Mouse (Mus musculus) testis, postnatal 10 days (tissue): Measurements from ENCODE around the gene Fxn.

Experiments used
- DNase-seq: peaks from one replicate; pipeline ENCODE4 v3.0.0; 2021; ENCODE audit warnings: low spot score

Fxn gene

DNA sequence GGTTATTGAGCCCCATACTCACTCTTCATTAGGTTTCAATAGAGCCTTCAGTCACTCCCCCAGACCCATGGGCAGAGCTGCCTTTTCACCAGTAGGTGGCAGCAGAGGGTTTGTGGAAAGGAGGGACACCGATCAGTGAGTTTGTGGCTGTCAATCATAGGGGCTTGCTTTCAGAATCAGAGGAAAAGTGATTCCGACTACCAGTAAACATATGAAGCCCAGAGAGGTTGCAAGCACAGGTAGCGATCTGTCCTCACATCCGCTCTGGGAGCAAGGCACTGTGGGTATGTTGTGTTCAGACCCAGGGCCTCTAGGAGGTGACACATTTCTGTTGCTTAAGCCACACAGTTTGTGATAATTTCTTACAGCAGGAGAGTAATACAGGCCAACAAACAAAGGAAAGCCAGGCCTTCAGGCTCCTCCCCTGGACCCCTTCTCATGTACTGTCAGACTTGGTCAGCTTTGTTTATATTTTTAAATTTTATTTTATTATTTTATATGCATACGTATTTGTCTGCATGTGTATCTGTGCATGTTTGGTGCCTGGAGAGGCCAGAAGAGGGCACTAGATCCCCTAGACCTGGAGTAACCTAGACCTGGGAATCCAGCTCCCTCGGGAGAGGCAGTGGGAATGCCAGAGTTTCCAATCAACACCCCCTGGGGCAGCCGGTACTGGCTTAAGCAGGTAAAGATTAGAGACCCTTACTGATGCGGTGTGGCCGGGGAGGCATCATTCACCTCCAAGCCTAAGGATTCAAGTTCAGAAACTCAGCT is 20.8 kb upstream of the Fxn start:
- peak; percentile 80 for DNase-seq

DNA sequence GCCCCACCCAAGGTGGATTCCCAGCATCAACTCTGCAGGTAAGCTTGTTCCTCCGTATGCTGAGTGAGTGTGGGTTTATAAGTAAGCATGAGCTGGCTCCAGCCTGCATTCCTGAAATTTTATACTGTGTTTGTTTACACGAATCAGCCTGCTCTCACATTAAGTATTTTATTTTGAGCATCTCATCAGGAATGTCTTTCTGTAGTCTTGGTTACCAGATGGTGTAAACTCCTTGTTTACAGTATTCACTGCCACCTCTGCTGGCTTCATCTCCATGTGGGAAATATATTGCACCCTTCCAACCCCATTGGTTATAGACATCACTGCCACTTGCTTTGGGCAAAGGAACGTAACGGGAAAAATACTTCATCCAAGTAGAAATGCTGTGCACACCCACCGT is 13.1 kb upstream of the Fxn start:
- no peak for DNase-seq

DNA sequence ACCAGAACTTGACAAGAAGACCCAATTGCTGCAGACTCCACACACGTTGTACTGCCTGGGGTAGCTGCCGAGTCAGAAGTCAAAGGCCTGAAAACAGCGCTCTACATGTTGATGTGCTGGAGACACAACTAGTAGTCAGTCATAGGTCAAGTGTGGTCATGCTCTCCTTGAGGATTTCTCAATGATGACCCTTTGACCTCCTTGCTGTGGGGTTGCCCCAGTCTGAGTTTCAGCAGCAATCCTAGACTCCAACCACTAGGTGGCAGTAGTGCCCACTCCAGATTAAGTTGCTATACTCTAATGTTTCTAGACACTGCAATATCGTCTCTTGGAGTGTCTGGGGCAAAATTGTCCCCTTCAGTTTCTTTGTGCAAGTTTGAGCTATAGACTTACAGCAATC is 3.8 kb upstream of the Fxn start:
- DNase-seq: peak; percentile 63

DNA sequence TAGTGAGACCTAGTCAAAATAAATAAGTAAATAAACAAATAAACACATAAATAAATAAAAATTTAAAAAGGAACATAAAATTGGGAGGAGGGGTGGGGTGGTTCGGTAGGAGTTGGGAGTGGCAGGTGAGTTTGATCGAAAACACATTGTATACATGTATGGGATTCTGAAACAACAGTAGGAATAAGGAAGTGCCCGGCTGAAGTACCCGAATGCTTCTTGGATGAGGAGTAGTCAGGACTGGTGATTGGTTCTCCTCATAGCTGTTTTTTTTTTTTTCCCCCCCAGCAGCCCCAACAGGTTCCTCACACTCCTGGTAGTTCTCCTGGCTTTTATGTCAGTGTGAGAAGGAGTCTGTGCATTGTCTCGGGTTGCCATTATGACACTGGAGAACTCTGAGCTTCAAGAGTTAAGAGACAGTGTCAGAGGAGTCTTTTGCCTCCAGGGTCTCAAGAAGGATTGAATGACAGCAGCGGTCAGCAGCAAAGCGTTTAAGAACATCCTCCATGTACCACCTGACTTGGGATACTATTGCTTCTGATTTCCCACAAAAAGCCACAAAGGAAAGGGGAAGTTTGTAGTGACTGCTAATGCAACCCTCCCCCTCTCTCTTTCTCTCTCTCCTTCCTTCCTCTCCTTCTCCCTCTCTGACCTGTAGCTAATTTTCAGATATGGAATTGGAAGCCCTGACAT is 1.0 kb upstream of the Fxn start:
- no peak for DNase-seq

DNA sequence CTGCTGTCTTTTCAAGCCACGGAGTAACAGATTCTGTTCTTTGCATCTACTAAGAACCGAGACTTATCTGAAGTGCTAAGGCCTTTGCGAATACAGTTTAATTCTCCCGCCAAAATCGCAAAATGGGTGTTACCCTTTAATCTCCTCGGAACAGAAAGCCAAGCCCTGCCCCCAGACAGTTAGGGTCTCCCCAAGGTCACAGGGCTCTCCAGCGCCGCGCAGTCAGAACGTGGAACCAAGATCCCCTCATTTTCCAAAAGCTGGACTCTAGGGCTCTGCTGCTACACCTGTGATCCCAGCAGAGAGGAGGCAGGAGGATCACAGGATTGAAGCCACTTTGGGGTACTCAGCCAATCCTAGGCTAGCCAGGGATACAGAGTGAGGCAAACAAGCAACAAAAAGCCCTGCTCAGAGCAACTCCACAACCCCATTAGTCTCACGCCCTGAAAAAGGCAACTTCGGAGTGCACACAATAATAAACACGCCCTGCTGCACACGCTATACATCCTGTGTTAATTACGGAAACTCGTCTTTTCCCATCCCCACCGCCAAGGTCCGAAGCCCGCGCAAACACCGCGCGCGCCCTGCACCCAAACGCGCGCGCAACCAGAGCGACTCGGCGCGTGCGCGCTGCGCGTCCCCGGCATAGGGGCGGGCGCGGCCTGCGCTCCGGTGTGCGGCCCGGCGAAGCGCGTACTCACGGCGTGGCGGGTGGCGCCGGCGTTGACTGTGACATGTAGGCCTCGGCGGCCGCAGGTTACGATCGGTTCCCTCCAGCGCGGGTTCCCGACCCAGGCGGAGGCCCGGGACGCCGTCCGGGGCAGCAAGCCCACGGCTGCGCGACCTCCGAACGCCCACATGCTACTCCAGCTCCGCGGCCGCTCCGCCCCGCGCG is 452 bp downstream of the Fxn start:
- DNase-seq: peak; percentile 88

DNA sequence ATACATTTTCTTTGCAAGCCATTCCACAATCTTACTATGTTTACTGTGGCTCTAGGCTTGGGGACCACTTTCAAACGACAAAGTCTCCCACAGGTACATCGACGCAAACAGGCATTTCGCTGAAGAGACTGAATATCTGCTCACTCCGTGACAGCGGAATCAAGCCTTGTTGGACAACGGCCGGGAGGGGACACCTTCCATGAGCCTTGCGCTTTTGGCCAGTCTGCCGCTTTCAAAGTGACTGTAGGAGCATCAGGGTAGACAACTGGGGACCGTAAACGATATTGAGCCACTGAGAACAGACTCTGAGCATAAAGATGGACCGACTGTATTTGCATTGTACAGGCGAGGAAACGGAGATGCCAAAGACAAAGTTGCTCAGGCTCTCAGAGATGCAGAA is 1.5 kb downstream of the Fxn start:
- DNase-seq: no peak

DNA sequence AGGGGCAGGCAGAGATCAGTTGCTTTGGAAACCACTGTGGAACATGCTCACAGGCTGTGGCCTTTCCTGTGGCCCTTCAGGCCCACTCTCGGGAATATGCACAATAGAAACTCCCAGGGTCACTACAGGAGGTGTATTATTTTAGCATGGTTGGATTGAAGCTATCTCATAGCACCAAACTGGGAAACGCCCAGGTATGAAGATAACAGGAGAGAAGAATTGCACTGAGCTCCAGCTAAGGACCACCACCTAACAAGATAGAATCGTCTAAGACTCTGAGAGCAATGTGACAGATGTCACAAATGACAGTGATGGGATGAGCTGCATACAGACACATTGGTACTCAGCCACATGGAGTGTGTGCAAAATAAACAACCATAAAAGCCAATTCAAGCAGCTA is 6.1 kb downstream of the Fxn start:
- DNase-seq: no peak

DNA sequence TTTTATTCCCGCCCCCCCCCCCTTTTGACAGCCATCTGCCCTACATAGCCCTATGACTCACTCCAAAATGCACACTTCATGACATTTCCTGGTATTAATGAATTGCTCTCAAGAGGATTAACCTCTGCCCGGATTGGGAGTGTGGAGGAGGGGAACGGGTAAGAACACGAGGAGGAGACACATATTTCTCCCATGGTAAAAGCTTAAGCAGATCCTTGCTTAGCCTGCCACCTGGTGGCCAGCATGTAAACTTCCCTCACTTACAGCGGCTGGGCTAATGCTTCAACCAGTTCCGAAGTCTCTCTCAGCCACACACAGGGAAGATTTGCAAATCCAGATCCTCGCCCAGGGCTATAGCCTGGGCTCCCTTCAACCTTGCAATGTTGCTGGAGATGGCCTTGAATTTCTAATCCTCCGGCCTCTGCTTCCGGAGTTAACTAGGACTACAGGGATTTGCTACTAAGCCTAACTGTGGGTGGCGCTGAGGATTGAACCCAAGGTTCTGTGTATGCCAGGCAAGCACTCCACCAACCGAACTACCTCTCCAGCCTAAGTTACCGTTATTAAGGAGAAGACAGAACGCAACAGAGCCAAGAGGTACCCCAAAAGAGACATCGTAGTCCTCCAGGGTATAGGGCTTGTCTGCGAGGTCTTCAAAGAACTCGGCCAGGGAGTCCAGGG is 8.5 kb downstream of the Fxn start:
- peak; percentile 93 for DNase-seq

DNA sequence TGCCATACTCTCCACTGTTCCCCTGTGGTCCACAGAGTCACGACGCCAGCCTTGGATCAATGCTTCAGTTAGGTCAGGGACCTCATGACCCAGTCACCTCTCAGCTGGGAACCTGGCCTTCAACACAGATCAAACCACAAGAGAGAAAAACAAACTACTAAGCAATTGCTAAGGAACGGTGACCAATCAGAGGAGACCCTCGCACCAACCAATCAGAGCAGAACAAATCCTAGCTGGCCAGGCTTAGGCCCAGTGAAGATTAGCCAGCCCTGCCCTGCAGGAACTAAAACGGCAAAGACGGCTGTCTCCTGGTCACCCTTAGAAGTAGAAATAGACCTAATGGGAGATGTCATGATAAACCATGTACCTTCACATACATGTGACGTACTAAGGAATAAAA is 9.1 kb downstream of the Fxn start:
- no peak for DNase-seq

DNA sequence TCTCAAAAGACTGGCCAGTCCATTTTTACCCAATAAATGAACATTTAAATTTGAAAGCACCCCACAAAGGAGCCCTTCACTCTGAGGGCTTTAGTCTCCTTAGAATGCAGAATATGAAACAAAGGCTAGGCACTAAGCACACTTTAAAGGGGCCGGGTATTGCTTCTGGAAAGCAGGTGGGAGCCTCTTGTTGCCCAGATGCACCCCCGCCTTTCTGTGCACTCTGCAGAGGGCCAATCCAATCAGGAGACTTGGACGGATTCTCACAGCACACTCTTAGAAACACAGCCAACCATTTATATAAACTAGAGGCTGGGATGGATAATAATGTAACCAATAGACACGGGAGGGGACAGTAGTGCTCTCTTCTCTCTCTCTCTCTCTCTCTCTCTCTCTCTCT is 11.9 kb downstream of the Fxn start:
- DNase-seq: no peak

DNA sequence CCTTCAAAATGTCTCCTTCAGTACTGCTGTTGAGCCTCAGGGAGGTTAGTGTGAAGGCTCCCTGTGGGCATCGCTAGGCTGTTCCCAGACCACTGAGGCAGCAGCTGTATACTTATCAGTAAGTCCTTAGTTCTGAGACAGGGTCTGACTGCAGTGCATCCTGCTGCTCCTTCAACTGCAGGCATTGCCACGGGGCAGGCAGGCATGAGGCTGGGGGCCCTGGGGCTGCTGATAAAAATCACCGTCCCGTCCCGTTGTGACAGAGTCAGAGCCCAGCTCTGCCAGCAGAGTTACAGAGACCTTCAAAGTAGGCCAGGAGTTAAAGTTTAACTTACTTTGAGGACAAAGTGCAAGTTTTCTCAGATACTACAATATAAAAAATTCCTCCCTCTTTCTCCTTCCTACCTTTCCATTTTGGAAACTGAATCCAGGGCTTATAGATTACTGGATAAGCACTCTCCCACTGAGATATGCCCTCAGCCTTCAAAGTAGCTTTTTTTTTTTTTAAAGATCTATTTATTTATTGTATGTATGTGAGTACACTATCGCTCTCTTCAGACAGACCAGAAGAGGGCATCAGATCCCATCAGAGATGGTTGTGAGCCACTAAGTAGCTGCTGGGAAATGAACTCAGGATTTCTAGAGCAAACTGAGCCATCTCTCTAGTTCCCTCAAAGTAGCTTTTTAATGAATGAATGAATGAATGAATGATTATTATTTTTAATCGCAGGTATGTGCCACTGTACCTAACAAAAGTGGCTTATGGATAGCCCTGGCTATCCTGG is 14.2 kb downstream of the Fxn start:
- DNase-seq: no peak

DNA sequence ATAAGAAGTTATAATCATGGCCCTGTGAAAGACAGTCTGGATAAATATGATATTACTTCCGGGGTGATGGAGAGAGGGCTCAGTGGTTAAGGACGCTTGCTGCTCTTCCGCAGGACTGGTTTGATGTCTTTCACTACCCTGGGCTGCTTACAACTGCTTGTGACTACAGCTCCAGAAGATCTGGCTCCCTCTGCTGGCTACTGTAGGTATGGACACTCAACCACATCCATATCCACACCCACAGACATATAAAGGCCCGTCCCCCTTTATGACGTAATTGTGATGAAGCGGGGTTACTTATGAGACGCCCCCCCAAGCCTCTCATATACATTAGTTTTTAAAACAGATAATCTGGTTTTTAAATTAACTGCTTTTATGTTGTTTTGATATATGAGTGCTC is 15.4 kb downstream of the Fxn start:
- peak; percentile 89 for DNase-seq

DNA sequence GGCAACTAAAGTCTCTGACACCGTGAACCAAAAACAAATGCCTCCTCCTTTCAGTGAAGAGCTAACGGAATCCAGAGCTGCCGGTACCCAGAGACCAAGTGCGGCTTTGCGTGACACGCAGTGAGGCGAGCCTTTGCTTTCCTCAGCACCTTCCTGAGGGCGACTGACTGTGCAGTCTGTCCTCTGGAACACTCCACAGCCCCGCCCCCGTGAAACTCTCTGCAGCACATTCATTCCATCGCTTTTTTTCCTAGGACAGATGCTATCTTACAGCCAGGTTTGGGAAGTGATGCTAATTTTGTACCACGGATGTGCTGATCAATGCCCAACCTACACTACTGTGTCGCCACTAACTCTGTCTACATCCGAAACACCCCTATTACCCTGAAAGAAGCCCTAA is 17.7 kb downstream of the Fxn start:
- no peak for DNase-seq

DNA sequence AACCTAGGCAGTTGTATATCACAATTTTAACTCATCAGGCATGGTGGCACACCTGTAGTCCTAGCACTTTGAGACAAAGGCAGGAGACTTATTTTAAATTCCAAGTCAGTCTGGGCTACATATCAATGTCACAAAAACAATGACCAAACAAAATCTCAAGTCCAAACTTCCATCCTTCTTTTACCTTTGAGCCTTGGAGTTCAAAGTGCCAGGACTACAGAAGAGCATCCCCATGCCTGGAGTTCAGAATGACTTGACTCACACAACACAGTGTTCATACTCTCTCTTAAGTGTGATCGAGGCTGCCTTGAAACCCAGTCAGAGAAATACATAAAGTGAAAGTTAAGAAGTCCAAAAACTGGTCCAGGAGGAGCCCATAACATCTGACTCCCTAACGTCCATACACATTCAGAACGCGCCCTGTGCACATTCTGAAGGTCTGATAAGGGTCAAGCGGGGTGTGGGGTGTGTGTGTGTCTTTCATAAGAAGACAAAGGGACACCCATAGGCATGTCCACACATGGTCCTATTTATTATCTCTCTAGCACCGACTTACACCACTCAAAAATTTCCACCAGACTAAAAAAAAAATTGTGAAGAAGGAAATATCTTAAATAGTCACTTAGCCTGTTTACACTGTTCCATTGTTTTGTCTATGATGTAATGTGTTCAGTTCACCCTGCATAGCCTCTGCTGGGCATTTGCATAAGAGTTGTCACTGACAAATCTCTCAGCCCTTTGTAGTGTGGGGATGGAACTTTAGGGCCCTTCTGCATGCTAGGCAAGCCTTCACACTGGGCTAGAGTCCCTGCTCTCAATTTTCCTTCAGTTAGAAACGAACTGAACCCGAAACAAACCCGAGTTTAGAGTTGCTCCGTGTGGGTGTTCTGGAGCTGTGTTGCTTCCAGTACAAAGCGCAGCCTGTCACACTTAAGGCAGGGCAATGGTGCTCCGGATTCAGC is 20.7 kb downstream of the Fxn start:
- DNase-seq: no peak

DNA sequence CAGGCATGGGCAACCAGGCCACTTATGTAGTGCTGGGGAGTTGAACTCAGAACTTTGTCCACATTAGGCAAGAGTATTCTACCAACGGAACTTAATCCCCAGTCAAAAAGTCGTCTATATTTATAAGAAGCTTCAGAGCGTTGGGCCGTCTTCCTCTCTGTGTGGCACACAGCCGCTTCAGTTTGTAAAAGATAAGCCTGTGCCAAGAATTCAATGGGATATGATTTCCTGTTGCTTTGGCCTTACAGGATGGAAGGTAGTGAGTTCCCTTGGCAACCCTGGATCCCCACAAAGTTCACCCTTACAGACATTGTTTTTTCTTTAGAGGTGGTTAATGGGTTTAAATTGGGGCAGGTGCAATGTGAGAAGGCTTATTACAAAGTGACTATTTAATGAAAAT is 22.0 kb downstream of the Fxn start:
- DNase-seq: no peak

DNA sequence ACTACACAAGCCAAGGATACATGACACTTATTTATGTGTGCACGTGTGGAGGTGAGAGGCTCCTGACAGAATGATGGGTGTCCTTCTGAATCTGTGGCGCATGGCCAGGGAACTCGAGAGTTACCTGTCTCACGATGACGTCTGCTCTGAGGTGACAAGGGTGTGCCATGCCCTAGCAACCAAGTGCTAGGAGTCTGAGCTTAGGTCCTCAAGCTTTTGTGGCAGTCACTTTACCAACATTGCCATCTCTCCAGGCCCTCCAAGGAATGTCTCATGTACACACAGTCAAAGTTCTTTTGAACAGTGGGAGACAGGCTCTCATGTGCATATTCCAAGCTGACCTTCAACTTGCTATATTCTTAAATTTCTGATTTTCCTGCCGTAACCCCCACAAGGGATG is 22.4 kb downstream of the Fxn start:
- no peak for DNase-seq

DNA sequence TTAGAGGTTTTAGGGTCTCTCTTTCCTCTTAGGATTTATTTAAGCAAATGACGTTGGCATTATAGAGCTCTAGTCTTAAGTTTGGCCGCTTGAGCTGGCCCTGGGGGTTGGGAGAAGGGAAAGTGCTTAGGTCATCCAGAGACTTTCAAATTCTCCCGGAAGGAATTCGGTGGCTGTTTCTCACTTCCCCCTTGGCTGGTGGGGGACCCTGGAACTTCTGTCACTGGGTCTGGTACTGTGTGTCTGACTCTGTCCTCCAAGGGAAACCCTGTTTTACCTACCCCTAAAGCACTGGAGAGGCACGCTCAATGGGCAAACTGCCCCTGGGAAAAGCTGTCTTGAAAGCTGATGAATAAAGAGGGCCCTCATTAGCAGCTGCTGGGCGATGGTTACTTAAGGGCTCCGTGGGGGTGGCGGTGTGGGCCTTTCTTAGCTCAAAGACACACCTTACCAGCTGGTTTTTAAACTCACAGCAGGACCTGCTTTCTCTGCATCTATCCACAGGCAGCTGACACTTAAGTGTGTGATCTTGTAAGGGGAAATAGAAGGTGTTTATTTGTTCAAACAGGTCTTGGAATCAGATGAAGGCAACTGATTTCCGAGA is 26.6 kb downstream of the Fxn start:
- DNase-seq: no peak

DNA sequence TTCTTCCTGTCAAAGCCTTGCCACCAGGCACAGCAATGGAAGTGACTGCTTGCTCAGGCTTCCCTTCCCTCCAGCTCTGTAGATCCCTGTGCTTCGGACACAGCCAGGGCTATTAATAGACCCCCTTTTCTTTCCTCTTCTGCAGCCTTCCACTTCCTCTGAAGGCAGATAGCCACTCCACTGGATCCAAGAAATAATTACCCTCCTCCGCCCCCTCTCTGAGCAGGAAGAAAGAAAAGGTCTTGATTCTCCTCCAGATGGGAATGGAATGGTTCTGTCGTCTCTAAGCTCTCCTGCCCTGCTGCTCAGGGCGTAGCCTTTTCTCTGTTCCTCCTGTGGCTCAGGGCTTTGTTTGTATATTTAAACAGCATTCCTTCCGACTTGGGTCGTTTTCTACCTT is 28.5 kb downstream of the Fxn start:
- DNase-seq: no peak

DNA sequence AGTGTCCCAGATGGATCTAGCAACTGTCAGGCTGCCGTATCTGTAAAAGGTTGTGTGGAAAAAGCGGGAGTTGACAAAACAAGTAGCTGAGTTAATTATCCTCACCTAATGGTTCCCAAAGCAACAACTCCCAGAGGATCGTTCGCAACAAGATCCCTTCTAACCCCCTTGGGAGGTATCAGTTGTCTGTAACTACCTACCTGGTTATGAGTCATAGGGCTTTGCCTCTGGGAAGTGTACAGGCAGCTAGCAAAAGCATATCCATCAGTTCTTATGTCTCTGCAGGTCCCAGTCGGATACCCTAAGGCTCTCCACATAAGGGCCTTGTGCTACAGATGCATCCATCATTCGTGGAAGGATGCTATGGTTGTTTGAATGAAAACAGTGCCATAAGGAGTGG is 37.1 kb downstream of the Fxn start:
- DNase-seq: no peak
